Mouse (Mus musculus) thymus, postnatal 4 days (tissue): ENCODE results near the gene Sox14.

Experiments used
- DNase-seq: peaks from one replicate; pipeline ENCODE4 v3.0.0; 2021

The Sox14 gene

GRCm38 (mm10) chr9:99875618-99876372 lies at the start of gene Sox14:
Gene Sox14 (minus strand): TSS chr9:99876170.
- peak; percentile 40 for DNase-seq

GRCm38 (mm10) chr9:99879311-99879710 lies 3.3 kb upstream of the Sox14 start:
- DNase-seq, result no peak

- DNase-seq, result no peak
These were observed 2.6 kb upstream of the Sox14 start for GRCm38 (mm10) chr9:99878588-99878987.

GRCm38 (mm10) chr9:99877056-99877546 lies 1.1 kb upstream of the Sox14 start:
- no peak for DNase-seq

GRCm38 (mm10) chr9:99876373-99877055 lies 544 bp upstream of the Sox14 start:
- no peak for DNase-seq

- DNase-seq, result no peak
These were observed 994 bp downstream of the Sox14 start for GRCm38 (mm10) chr9:99874735-99875617.

GRCm38 (mm10) chr9:99873721-99874120 lies 2.2 kb downstream of the Sox14 start:
- DNase-seq, result no peak

GRCm38 (mm10) chr9:99873116-99873620 lies 2.8 kb downstream of the Sox14 start:
- no peak for DNase-seq

GRCm38 (mm10) chr9:99872204-99873115 lies 3.5 kb downstream of the Sox14 start:
- DNase-seq, result no peak

- DNase-seq, result no peak
These were observed 4.3 kb downstream of the Sox14 start for GRCm38 (mm10) chr9:99871556-99872203.

- DNase-seq, result no peak
These were observed 5.0 kb downstream of the Sox14 start for GRCm38 (mm10) chr9:99870780-99871555.

GRCm38 (mm10) chr9:99869936-99870779 lies 5.8 kb downstream of the Sox14 start:
- DNase-seq, result no peak

- no peak for DNase-seq
These were observed 6.7 kb downstream of the Sox14 start for GRCm38 (mm10) chr9:99869275-99869674.

GRCm38 (mm10) chr9:99868606-99869005 lies 7.4 kb downstream of the Sox14 start:
- DNase-seq, result no peak

GRCm38 (mm10) chr9:99868054-99868453 lies 7.9 kb downstream of the Sox14 start:
- no peak for DNase-seq

- DNase-seq, result no peak
These were observed 13.0 kb downstream of the Sox14 start for GRCm38 (mm10) chr9:99862936-99863335.

- DNase-seq, result no peak
These were observed 21.5 kb downstream of the Sox14 start for GRCm38 (mm10) chr9:99854486-99854885.

- DNase-seq, result no peak
These were observed 22.6 kb downstream of the Sox14 start for GRCm38 (mm10) chr9:99853356-99853755.

GRCm38 (mm10) chr9:99850354-99850753 lies 25.6 kb downstream of the Sox14 start:
- no peak for DNase-seq

GRCm38 (mm10) chr9:99848327-99848726 lies 27.6 kb downstream of the Sox14 start:
- DNase-seq, result no peak
